Mouse (Mus musculus) lung, postnatal 0 days (tissue): ENCODE measurements at regions not wholly inside any gene's neighbourhood (a gene's known extent, or its start where the extent isn't known, plus 50 kb on each side); places are given as distances from the start of the nearest gene placed in this dataset.

ENCODE experiments used
- CTCF ChIP-seq: IDR thresholded peaks from 2 replicates; pipeline ENCODE4 v1.5.1; 2016; ENCODE audit warnings: antibody characterized with exemption, mild to moderate bottlenecking
- EP300 ChIP-seq: IDR thresholded peaks from 2 replicates; pipeline ENCODE4 v1.6.1; 2016; ENCODE audit warnings: antibody characterized with exemption, mild to moderate bottlenecking, control low read depth

DNA sequence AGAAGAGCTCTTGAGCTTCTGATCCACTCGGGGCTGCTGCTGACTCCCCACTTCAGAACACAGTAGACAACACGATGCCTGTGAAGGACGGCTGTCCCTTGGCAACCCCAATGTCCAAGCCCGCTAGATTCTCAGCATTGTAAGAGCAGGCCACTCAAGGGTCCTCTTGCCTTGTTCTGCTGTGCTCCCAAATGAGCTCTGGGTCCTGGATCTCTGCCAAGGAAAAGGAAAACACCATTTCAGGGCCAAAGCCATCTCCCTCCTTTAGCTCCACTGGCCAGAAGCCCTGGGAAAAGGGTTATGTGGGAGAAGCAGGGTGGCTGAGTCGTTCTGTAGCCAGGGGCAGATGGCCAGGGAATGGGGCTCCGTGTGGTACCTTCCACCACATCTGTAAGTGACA, 241.3 kb upstream of the Prok2 start:
- TF ChIP-seq CTCF = no peak
- no peak for TF ChIP-seq EP300
